Mouse (Mus musculus) MEL (cell line): Measurements from ENCODE around the gene Sgms1. TPM values are rescaled to one million over a fixed set of nuclear protein-coding genes. Genes with fewer than 3 reads are reported as not detected.

ENCODE experiments used
- DNase-seq: peaks from one replicate; pipeline ENCODE4 v3.0.0; 2011; ENCODE audit warnings: low read depth, low spot score
- H3K27ac ChIP-seq: 2 replicates; pipeline ENCODE4 v1.5.1; 2012; ENCODE audit warnings: low read depth, mild to moderate bottlenecking, control low read depth, low read length, moderate library complexity; ENCODE audit not compliant: control insufficient read depth
- H3K27me3 ChIP-seq, 2 experiments: fragments of 150-350 bp in 1 of 2; sonication (generic) in 1 of 2; 2 replicates each; pipeline ENCODE4 v1.6.1; 2012; ENCODE audit warnings: low read length in 2 of 2, mild to moderate bottlenecking in 2 of 2, improper control_type of control experiment in 1 of 2, moderate library complexity in 1 of 2; ENCODE audit not compliant: insufficient read depth in 2 of 2, control insufficient read depth in 1 of 2
- H3K36me3 ChIP-seq, 2 experiments: 2 replicates each; pipeline ENCODE4 v1.6.1; 2012 to 2014; ENCODE audit warnings: low read length in 2 of 2, improper control_type of control experiment in 1 of 2, inconsistent platforms in 1 of 2, mild to moderate bottlenecking in 1 of 2; ENCODE audit not compliant: insufficient read depth in 2 of 2, control insufficient read depth in 1 of 2
- H3K4me1 ChIP-seq, 2 experiments: fragments of 150-350 bp in 1 of 2; sonication (generic) in 1 of 2; 2 replicates each; pipeline ENCODE4 v1.6.1; 2012; ENCODE audit warnings: low read length in 2 of 2, improper control_type of control experiment in 1 of 2, mild to moderate bottlenecking in 1 of 2; ENCODE audit not compliant: insufficient read depth in 2 of 2, control insufficient read depth in 1 of 2
- H3K4me3 ChIP-seq, 2 experiments: fragments of 150-350 bp in 1 of 2; sonication (generic) in 1 of 2; 2 replicates each; pipeline ENCODE4 v1.5.1; 2012; ENCODE audit warnings: low read depth in 2 of 2, low read length in 2 of 2, mild to moderate bottlenecking in 2 of 2, moderate library complexity in 2 of 2, control low read depth in 1 of 2, improper control_type of control experiment in 1 of 2; ENCODE audit not compliant: control insufficient read depth in 1 of 2, insufficient read depth in 1 of 2
- H3K79me2 ChIP-seq: 2 replicates; pipeline ENCODE4 v1.6.1; 2012; ENCODE audit warnings: mild to moderate bottlenecking, low read length, moderate library complexity; ENCODE audit not compliant: control insufficient read depth, poor library complexity, insufficient read depth
- H3K9ac ChIP-seq: 2 replicates; pipeline ENCODE4 v1.6.1; 2012; ENCODE audit warnings: low read depth, mild to moderate bottlenecking, control low read depth, low read length, moderate library complexity; ENCODE audit not compliant: control insufficient read depth, poor library complexity, severe bottlenecking
- H3K9me3 ChIP-seq: fragments of 150-350 bp; sonication (generic); replicated peaks from 2 replicates; pipeline ENCODE4 v1.6.1; 2012; ENCODE audit warnings: mild to moderate bottlenecking, low read length, improper control_type of control experiment, moderate library complexity; ENCODE audit not compliant: insufficient read depth
- BHLHE40 ChIP-seq: IDR thresholded peaks from 2 replicates; pipeline ENCODE4 v1.6.1; 2012; ENCODE audit warnings: low read depth, mild to moderate bottlenecking, inconsistent platforms, low read length, improper control_type of control experiment, borderline replicate concordance
- CHD2 ChIP-seq: IDR thresholded peaks from 2 replicates; pipeline ENCODE4 v1.6.1; 2011; ENCODE audit warnings: low read length, improper control_type of control experiment
- CTCF ChIP-seq, 3 experiments: IDR thresholded peaks in 2 of 3; conservative IDR thresholded peaks in 1 of 3; 2 replicates each; pipeline ENCODE4 v1.5.1; 2011 to 2012; ENCODE audit warnings: low read length in 3 of 3, low read depth in 2 of 3, mild to moderate bottlenecking in 2 of 3, improper control_type of control experiment in 1 of 3, inconsistent platforms in 1 of 3, mixed read lengths in 1 of 3, moderate library complexity in 1 of 3; ENCODE audit not compliant: control insufficient read depth in 1 of 3, insufficient read depth in 1 of 3, poor library complexity in 1 of 3, severe bottlenecking in 1 of 3
- ETS1 ChIP-seq: IDR thresholded peaks from 2 replicates; pipeline ENCODE4 v1.6.1; 2012; ENCODE audit warnings: low read depth, mild to moderate bottlenecking, inconsistent platforms, low read length, improper control_type of control experiment, moderate library complexity
- GABPA ChIP-seq: IDR thresholded peaks from 2 replicates; pipeline ENCODE4 v1.6.1; 2012; ENCODE audit warnings: low read depth, mild to moderate bottlenecking, inconsistent platforms, low read length, improper control_type of control experiment, moderate library complexity
- HCFC1 ChIP-seq: IDR thresholded peaks from 2 replicates; pipeline ENCODE4 v1.6.1; 2012; ENCODE audit warnings: low read depth, mild to moderate bottlenecking, inconsistent platforms, low read length, improper control_type of control experiment, moderate library complexity
- JUND ChIP-seq: IDR thresholded peaks from 2 replicates; pipeline ENCODE4 v1.6.1; 2011; ENCODE audit warnings: low read depth, mild to moderate bottlenecking, improper control_type of control experiment, low read length
- MAFK ChIP-seq: IDR thresholded peaks from 2 replicates; pipeline ENCODE4 v1.6.1; 2011; ENCODE audit warnings: low read depth, mild to moderate bottlenecking, low read length, improper control_type of control experiment, borderline replicate concordance
- MAX ChIP-seq: IDR thresholded peaks from 2 replicates; pipeline ENCODE4 v1.6.1; 2011; ENCODE audit warnings: low read length, improper control_type of control experiment
- MAZ ChIP-seq: IDR thresholded peaks from 2 replicates; pipeline ENCODE4 v1.6.1; 2012; ENCODE audit warnings: low read depth, mild to moderate bottlenecking, inconsistent platforms, low read length, improper control_type of control experiment
- MXI1 ChIP-seq: IDR thresholded peaks from 2 replicates; pipeline ENCODE4 v1.6.1; 2011; ENCODE audit warnings: mild to moderate bottlenecking, low read depth, low read length, improper control_type of control experiment
- MYB ChIP-seq: IDR thresholded peaks from 2 replicates; pipeline ENCODE4 v1.6.1; 2011; ENCODE audit warnings: mild to moderate bottlenecking, low read depth, low read length, improper control_type of control experiment
- NELFE ChIP-seq: IDR thresholded peaks from 2 replicates; pipeline ENCODE4 v1.6.1; 2011; ENCODE audit warnings: low read depth, low read length, improper control_type of control experiment
- NRF1 ChIP-seq: IDR thresholded peaks from 2 replicates; pipeline ENCODE4 v1.6.1; 2014; ENCODE audit warnings: low read depth, mild to moderate bottlenecking, inconsistent platforms, low read length, improper control_type of control experiment, moderate library complexity; ENCODE audit not compliant: poor library complexity, insufficient read depth, severe bottlenecking
- POLR2A ChIP-seq, 2 experiments: IDR thresholded peaks; 2 replicates each; pipeline ENCODE4 v1.6.1; 2011 to 2012; ENCODE audit warnings: low read length in 2 of 2, mild to moderate bottlenecking in 2 of 2, control low read depth in 1 of 2, improper control_type of control experiment in 1 of 2, low read depth in 1 of 2, moderate library complexity in 1 of 2; ENCODE audit not compliant: control insufficient read depth in 1 of 2, insufficient read depth in 1 of 2, poor library complexity in 1 of 2
- POLR2AphosphoS2 ChIP-seq: IDR thresholded peaks from 2 replicates; pipeline ENCODE4 v1.6.1; 2011; ENCODE audit warnings: low read length, improper control_type of control experiment
- POLR2AphosphoS5 ChIP-seq: IDR thresholded peaks from 2 replicates; pipeline ENCODE4 v1.6.1; 2012; ENCODE audit warnings: low read depth, borderline replicate concordance, mild to moderate bottlenecking, inconsistent platforms, low read length, moderate library complexity, mixed read lengths
- RAD21 ChIP-seq: IDR thresholded peaks from 2 replicates; pipeline ENCODE4 v1.6.1; 2011; ENCODE audit warnings: mild to moderate bottlenecking, low read depth, low read length, improper control_type of control experiment
- RCOR1 ChIP-seq: IDR thresholded peaks from 2 replicates; pipeline ENCODE4 v1.6.1; 2012; ENCODE audit warnings: low read depth, mild to moderate bottlenecking, inconsistent platforms, low read length, improper control_type of control experiment
- SIN3A ChIP-seq: IDR thresholded peaks from 2 replicates; pipeline ENCODE4 v1.6.1; 2012; ENCODE audit warnings: low read length, improper control_type of control experiment, inconsistent platforms
- TBP ChIP-seq: IDR thresholded peaks from 2 replicates; pipeline ENCODE4 v1.8.0; 2011; ENCODE audit warnings: low read depth, low read length, improper control_type of control experiment
- ZKSCAN1 ChIP-seq: IDR thresholded peaks from 2 replicates; pipeline ENCODE4 v1.6.1; 2012; ENCODE audit warnings: low read depth, mild to moderate bottlenecking, inconsistent platforms, low read length, improper control_type of control experiment, moderate library complexity
- ZMIZ1 ChIP-seq: IDR thresholded peaks from 2 replicates; pipeline ENCODE4 v1.6.1; 2012; ENCODE audit warnings: low read depth, mild to moderate bottlenecking, inconsistent platforms, low read length, improper control_type of control experiment, moderate library complexity
- ZNF384 ChIP-seq: IDR thresholded peaks from 2 replicates; pipeline ENCODE4 v1.6.1; 2012; ENCODE audit warnings: low read depth, mild to moderate bottlenecking, inconsistent platforms, low read length, improper control_type of control experiment
- polyA plus RNA-seq, 2 experiments: library from polyadenylated mRNA; stranded (reverse) in 1 of 2; unstranded in 1 of 2; fragments of >175 nt in 1 of 2; fragments of >200 nt in 1 of 2; gene quantifications; 2 replicates each; pipeline versions ENCODE4 v1.2.1 to v1.2.4; 2012; ENCODE audit warnings: low replicate concordance in 2 of 2, low read depth in 1 of 2; ENCODE audit not compliant: insufficient read length in 2 of 2, insufficient read depth in 1 of 2, missing spikeins in 1 of 2
- total RNA-seq: library from RNA; depleted of rRNA; stranded (reverse); fragments of 300-350 nt; gene quantifications from 2 replicates; pipeline ENCODE4 v1.2.3, GENCODE M21; 2012

The Sgms1 gene
- total and polyA plus RNA-seq, 3 experiments, result 16.3 to 18.5 TPM; not detected in 1

- Histone ChIP-seq H3K27me3 (no peaks in the 10 kb centered on the region), H3K4me1 (peaks cover 14 to 17% of the 10 kb centered on the region in 2 experiments), H3K79me2 (0 out of 2 replicates have a peak, but pooled peaks cover 5% of the 10 kb centered on the region), H3K4me3 (no peak overlapping the region), H3K9ac (no peak overlapping the region), H3K36me3 (peaks cover 3 to 28% of the 10 kb centered on the region in 2 experiments; a peak in 3 of 4 replicates), H3K9me3 (no peaks in the 10 kb centered on the region), H3K27ac (no peak overlapping the region)
- no peak for DNase-seq
- TF ChIP-seq ZKSCAN1 (no peak), POLR2A (IDR thresholded peaks at IDR 0.05; ENCODE audit: control insufficient read depth in 1 of 2, insufficient read depth in 1 of 2, low read depth in 1 of 2, low read length in 2 of 2, poor library complexity in 1 of 2) (no peak), ETS1 (no peak), NRF1 (no peak), NELFE (no peak)
Measured at GRCm38 (mm10) chr19:32194863-32195262, 194.7 kb downstream of the Sgms1 start.

- no peak for DNase-seq
- Histone ChIP-seq H3K9me3 (no peaks in the 10 kb centered on the region), H3K79me2 (0 out of 2 replicates have a peak, but pooled peaks cover 4% of the 10 kb centered on the region), H3K9ac (no peak overlapping the region), H3K36me3 (peaks cover 3 to 28% of the 10 kb centered on the region in 2 experiments; a peak in 3 of 4 replicates), H3K27ac (no peak overlapping the region), H3K4me1 (peaks cover 14 to 17% of the 10 kb centered on the region in 2 experiments), H3K4me3 (no peak overlapping the region), H3K27me3 (no peaks in the 10 kb centered on the region)
- TF ChIP-seq RCOR1 (no peak), CTCF (IDR thresholded peaks at IDR 0.05 in 2 of 3, conservative IDR thresholded peaks at IDR 0.05 in 1 of 3; ENCODE audit: control insufficient read depth in 1 of 3, insufficient read depth in 1 of 3, low read depth in 2 of 3, low read length in 3 of 3, poor library complexity in 1 of 3, severe bottlenecking in 1 of 3) (no peak), ZMIZ1 (no peak), SIN3A (no peak), MAZ (no peak), RAD21 (no peak), BHLHE40 (no peak), HCFC1 (no peak), GABPA (no peak), JUND (no peak), ZNF384 (no peak), MYB (no peak), TBP (no peak), MAX (no peak), MAFK (no peak), CHD2 (no peak), POLR2AphosphoS2 (no peak), POLR2AphosphoS5 (no peak), MXI1 (no peak)
Measured at GRCm38 (mm10) chr19:32194074-32194473, 195.4 kb downstream of the Sgms1 start.
